Mouse (Mus musculus): ENCODE data around the gene Calcrl. TPM values are rescaled to one million over a fixed set of nuclear protein-coding genes. Genes with fewer than 3 reads are reported as not detected.

The Calcrl gene
- polyA plus RNA-seq, 1 experiment from 2014 or later = 10.6 TPM

- Histone ChIP-seq H3K4me2 (ENCODE audit: low read length) (no peak overlapping the region), H3K27me3 (ENCODE audit: control insufficient read depth, insufficient read depth, low read length) (no peaks in the 10 kb centered on the region), H3K9ac (replicated peaks; ENCODE audit: low read length) (no peak overlapping the region), H3K4me1 (ENCODE audit: control insufficient read depth, insufficient read depth, low read length) (no peaks in the 10 kb centered on the region), H3K36me3 (ENCODE audit: control insufficient read depth, insufficient read depth, low read length) (no peaks in the 10 kb centered on the region), H3K9me3 (ENCODE audit: control insufficient read depth, low read length) (no peaks in the 10 kb centered on the region), H3K4me3 (replicated peaks; ENCODE audit: low read depth, low read length) (no peak overlapping the region), H3K27ac (replicated peaks; ENCODE audit: low read depth, low read length) (no peak overlapping the region)
- ATAC-seq (ENCODE audit: low FRiP score, low TSS enrichment) = no peak
- 39% methylated on average over 5 of the region's 5 CpGs for WGBS
- DNase-seq = no peak
Measured at GRCm38 (mm10) chr2:84296517-84296916, 128.7 kb downstream of the Calcrl start.

GRCm38 (mm10) chr2:84295068-84295467 is 130.1 kb downstream of the Calcrl start:
- DNase-seq (no peak), ATAC-seq (ENCODE audit: low FRiP score, low TSS enrichment) (no peak)
- Histone ChIP-seq H3K27ac (replicated peaks; ENCODE audit: low read depth, low read length) (no peak overlapping the region), H3K9me3 (ENCODE audit: control insufficient read depth, low read length) (no peaks in the 10 kb centered on the region), H3K4me1 (ENCODE audit: control insufficient read depth, insufficient read depth, low read length) (no peaks in the 10 kb centered on the region), H3K4me2 (ENCODE audit: low read length) (no peak overlapping the region), H3K9ac (replicated peaks; ENCODE audit: low read length) (no peak overlapping the region), H3K4me3 (replicated peaks; ENCODE audit: low read depth, low read length) (no peak overlapping the region), H3K27me3 (ENCODE audit: control insufficient read depth, insufficient read depth, low read length) (no peaks in the 10 kb centered on the region), H3K36me3 (ENCODE audit: control insufficient read depth, insufficient read depth, low read length) (no peaks in the 10 kb centered on the region)
- WGBS = 90% methylated on average over 2 of the region's 2 CpGs

DNA sequence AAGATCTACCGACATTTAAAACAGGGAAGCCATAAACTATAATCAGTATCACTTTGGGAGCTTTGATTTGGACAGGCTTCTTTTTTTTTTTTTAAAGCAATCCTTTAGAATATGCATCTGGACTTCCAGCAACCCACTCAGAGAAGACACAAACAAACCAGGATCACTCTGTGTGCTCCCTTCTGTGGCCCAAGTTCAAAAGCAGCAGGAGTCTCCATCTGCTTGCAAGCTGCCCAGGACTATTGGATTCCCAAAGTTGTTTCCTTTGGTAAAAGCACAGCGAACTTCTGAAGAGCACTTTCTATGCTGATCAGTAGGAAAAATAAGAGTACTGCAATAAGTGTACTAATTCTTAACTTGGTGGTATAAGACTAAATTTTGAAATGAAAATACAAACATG is 130.6 kb downstream of the Calcrl start:
- no peak overlapping the region for H3K9ac ChIP-seq (replicated peaks; ENCODE audit: low read length)
- H3K27me3 ChIP-seq (ENCODE audit: control insufficient read depth, insufficient read depth, low read length) = no peaks in the 10 kb centered on the region
- H3K4me1 ChIP-seq (ENCODE audit: control insufficient read depth, insufficient read depth, low read length) = no peaks in the 10 kb centered on the region
- no peak overlapping the region for H3K27ac ChIP-seq (replicated peaks; ENCODE audit: low read depth, low read length)
- H3K36me3 ChIP-seq (ENCODE audit: control insufficient read depth, insufficient read depth, low read length) = no peaks in the 10 kb centered on the region
- 82% methylated on average over 2 of the region's 2 CpGs for WGBS
- H3K9me3 ChIP-seq (ENCODE audit: control insufficient read depth, low read length) = no peaks in the 10 kb centered on the region
- no peak for ATAC-seq (ENCODE audit: low FRiP score, low TSS enrichment)
- H3K4me2 ChIP-seq (ENCODE audit: low read length) = no peak overlapping the region
- peak; percentile 15 for DNase-seq
- H3K4me3 ChIP-seq (replicated peaks; ENCODE audit: low read depth, low read length) = no peak overlapping the region

DNA sequence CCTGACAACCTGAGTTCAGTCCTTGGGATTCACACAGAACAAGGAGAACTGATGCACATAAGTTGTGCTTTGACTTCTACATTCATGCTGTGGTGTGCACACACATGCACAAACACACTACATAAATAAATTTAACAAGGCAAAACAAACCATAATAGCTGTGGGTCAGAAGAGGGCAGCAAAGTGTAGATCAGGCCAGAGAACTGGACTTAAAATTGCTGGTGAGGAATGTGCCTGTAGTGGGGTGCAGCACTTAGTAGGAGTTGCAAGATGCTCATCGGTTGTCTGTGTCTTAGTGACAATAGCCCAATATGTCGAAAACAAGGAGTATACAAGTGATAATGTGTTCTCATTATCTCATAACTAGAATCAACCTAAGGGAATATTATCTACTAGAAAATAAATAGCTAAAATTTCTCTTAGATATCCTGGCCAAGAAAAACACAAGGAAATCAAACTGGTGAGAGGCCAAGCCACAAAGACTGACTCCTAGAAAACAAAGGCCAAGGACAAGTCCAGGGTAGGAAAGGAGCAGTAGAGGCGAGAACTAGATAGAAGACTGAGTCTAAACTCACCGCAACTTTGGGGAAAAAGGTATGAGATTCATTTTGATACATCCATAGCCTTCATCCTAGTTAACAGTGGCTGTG is 132.7 kb downstream of the Calcrl start:
- ATAC-seq (ENCODE audit: low FRiP score, low TSS enrichment) = no peak

DNA sequence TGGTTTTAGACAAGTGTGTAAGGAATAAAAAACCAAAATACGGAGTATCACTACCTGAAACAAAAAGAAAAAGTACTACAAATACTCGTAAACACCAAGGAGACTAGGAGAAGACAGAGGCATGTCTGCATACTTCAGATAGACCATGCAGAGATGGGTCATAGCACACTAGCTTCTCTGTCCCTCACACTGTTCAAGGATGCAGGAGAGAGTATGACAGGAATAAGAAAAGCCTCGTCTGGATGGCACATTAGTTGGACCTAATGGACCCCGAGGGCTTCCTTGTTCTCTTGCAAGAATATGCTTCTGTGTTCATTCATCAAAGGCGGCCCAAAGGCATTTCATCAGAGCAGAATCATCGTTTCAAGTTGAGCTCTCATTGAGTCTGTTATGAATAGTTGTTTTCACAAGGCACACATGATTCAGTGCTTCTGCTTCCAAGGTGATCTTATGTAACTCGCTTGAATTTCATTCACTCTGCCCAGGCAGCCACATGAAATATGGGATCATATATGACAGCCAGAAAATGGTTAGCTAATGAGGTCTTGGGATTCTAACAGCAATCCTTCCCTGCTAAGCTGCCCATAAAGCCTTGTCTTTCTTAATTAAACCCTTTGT is 136.2 kb downstream of the Calcrl start:
- Histone ChIP-seq H3K27ac (replicated peaks; ENCODE audit: low read depth, low read length) (no peak overlapping the region), H3K9ac (replicated peaks; ENCODE audit: low read length) (no peak overlapping the region), H3K27me3 (ENCODE audit: control insufficient read depth, insufficient read depth, low read length) (no peaks in the 10 kb centered on the region), H3K4me1 (ENCODE audit: control insufficient read depth, insufficient read depth, low read length) (no peaks in the 10 kb centered on the region), H3K9me3 (ENCODE audit: control insufficient read depth, low read length) (no peaks in the 10 kb centered on the region), H3K4me2 (ENCODE audit: low read length) (no peak overlapping the region), H3K36me3 (ENCODE audit: control insufficient read depth, insufficient read depth, low read length) (no peaks in the 10 kb centered on the region), H3K4me3 (replicated peaks; ENCODE audit: low read depth, low read length) (no peak overlapping the region)
- no peak for ATAC-seq (ENCODE audit: low FRiP score, low TSS enrichment)
- DNase-seq = peak; percentile 14
- 86% methylated on average over 7 of the region's 7 CpGs for WGBS

More for the DNA sequence above, 132.7 kb downstream of the Calcrl start:
- Histone ChIP-seq H3K4me2 (ENCODE audit: low read length) (no peak overlapping the region), H3K27ac (replicated peaks; ENCODE audit: low read depth, low read length) (no peak overlapping the region), H3K27me3 (ENCODE audit: control insufficient read depth, insufficient read depth, low read length) (no peaks in the 10 kb centered on the region), H3K9me3 (ENCODE audit: control insufficient read depth, low read length) (no peaks in the 10 kb centered on the region), H3K4me1 (ENCODE audit: control insufficient read depth, insufficient read depth, low read length) (no peaks in the 10 kb centered on the region), H3K36me3 (ENCODE audit: control insufficient read depth, insufficient read depth, low read length) (no peaks in the 10 kb centered on the region), H3K4me3 (replicated peaks; ENCODE audit: low read depth, low read length) (no peak overlapping the region), H3K9ac (replicated peaks; ENCODE audit: low read length) (no peak overlapping the region)
- DNase-seq = no peak
- 91% methylated on average over 4 of the region's 4 CpGs for WGBS

Other genes starting within 250 kb of the Calcrl start
- gene Tfpi, start 51.4 kb upstream of the Calcrl start, polyA plus RNA-seq (2014; fragmentation: Nextera tagmentation; extraction: Ambion mirVana) = 5.5 and 17.7 TPM in 2 replicates
- gene Ctnnd1, start 225.4 kb upstream of the Calcrl start, polyA plus RNA-seq (2014; fragmentation: Nextera tagmentation; extraction: Ambion mirVana) = 21.9 and 33.8 TPM in 2 replicates
- 0.37 and 0.53 TPM in 2 replicates for gene Btbd18, start 233.7 kb upstream of the Calcrl start, polyA plus RNA-seq (2014; fragmentation: Nextera tagmentation; extraction: Ambion mirVana)
- gene Selenoh, start 245.4 kb upstream of the Calcrl start, polyA plus RNA-seq (2014; fragmentation: Nextera tagmentation; extraction: Ambion mirVana) = 220 and 232 TPM in 2 replicates